Mouse (Mus musculus): ENCODE measurements around the gene Cipc. TPM values are rescaled to one million over a fixed set of nuclear protein-coding genes. Genes with fewer than 3 reads are reported as not detected.

Cipc gene
- total RNA-seq, 1 experiment from 2014 or later: 23.8 TPM

DNA sequence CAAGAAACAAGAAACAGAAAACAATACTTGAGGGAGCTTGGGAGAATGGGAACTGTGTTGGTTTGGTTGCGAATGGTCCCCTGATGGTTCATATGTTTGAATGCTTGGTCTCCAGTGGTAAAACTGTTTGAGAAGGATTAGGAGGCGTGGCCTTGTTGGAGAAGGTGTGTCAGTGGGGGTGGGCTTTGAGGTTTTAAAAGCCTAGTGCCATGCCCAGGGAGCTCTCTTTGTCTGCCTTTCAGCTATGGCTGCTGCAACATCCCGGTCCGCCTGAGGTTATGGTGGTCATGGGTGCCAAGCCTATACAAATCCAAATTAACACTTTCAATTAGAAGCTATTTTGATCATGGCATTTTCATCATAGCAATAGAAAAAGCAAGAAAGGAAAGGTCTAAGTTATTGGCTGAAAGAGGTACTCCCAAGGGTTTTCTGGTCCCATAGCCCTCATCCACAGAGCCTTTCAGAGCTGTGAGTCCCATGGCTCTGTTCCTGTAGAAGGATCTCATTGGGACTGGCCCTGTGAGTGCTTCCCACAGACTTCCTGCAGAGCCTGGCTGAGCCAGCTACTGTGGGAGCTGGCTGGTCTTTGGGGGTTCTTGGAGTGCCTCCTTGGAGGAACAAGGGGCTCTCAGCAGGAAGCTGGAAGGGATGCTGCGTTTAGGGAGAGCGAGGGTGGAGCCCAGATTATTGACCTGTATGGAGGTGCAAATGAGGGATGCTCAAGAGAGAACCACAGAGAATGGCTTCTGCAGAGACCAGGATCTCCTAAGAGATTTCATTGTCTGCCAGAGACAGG lies 15.7 kb upstream of the Cipc start:
- ATAC-seq (replicated peaks; ENCODE audit: low read depth, poor library complexity, severe bottlenecking): no peak

DNA sequence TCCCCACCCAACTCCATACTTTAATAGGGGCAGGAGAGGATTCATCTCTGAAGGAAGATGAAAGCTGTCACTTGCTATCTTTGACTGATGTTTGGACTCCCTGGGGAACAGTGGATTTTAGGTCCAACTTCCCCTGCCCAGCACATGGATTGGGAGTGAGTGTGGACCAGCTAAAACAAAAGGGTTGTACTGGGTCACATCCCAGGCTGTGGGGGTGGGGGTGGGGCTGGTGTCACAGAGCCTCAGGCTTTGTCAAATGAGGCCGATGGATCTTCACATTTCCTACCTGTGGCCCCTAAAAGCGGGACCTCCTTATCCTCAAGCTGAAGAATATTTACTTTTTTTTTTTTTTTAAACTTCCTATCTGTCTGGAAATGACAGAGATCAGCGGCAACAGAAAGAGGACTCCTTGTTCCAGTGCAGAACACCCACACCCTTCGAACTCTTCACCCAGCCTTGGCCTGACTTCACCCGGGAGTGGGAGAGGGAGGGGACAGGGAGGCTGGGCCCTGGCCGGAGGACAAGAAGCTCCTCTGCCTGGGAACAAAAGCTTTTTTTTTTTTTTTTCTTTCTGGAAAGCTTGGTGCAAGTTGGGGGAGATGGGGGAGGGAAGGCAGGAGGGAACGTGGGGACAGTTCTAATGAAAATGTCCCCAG lies 14.8 kb upstream of the Cipc start:
- no peak for ATAC-seq (replicated peaks; ENCODE audit: low read depth, poor library complexity, severe bottlenecking)

DNA sequence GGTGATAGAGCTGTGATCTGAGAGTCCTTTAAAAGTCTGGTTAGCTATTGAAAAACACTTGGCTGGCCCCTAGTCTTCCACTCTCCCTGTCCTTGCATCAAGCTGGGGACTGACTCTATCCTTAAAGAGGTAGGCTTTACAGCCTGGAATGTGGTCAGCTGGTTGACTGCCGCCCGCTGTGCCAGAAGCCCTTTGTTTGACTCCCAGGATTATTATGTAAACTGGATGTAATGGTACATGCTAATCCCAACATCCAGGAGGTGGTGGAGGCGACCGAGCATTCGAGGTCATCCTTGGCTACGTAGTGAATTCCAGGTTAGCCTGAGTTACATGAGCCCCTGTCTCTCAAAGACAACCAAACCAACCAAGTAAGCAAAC lies 14.3 kb upstream of the Cipc start:
- no peak for ATAC-seq (replicated peaks; ENCODE audit: low read depth, poor library complexity, severe bottlenecking)

DNA sequence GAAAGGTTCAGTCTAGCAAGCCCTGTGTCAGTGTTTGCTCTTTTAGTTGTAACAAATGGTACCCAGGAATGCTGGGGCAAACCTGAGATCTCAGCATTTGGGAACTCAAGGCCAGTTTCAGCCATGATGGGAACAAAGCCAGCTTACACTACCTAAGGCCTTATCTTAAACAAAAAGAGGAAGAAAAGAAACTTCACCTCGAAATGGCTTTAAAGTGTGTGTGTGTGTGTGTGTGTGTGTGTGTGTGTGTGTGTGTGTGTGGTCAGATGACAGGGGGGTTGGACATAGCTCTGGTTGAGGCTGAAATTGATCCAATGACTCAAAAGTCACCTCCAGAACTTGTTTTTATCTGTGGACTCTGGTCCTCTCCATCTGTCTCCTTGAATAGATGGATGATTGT lies 12.1 kb upstream of the Cipc start:
- ATAC-seq (replicated peaks; ENCODE audit: low read depth, poor library complexity, severe bottlenecking): peak; percentile 22; the same call in 1 of the 2 replicates

DNA sequence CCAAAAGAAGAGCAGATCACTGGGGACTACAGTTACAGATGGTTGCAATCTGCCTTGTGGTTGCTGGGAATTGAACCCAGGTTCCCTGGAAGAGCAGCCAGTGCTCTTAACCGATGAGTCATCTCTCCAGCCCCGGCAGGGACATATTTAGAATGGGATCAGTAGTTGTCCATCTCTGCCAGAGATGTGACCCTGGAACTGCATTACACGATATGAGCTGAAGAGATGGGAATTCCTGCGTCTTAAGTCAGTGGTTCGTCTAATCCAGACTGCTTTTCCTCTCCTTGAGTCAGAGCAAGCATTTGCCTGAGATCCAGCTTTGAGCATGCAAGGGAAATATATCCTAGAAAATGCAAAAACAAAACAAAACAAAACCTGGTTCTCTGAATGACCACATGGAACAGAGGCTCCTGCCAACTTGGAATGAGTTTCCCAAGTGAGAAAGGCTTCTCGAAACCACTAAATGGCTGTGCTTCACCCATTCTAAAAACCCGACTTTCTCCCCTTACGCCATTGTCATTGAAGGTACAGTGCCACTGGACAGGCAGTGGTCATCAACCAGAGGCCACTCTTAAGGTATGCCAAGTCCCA lies 11.1 kb upstream of the Cipc start:
- no peak for ATAC-seq (replicated peaks; ENCODE audit: low read depth, poor library complexity, severe bottlenecking)

DNA sequence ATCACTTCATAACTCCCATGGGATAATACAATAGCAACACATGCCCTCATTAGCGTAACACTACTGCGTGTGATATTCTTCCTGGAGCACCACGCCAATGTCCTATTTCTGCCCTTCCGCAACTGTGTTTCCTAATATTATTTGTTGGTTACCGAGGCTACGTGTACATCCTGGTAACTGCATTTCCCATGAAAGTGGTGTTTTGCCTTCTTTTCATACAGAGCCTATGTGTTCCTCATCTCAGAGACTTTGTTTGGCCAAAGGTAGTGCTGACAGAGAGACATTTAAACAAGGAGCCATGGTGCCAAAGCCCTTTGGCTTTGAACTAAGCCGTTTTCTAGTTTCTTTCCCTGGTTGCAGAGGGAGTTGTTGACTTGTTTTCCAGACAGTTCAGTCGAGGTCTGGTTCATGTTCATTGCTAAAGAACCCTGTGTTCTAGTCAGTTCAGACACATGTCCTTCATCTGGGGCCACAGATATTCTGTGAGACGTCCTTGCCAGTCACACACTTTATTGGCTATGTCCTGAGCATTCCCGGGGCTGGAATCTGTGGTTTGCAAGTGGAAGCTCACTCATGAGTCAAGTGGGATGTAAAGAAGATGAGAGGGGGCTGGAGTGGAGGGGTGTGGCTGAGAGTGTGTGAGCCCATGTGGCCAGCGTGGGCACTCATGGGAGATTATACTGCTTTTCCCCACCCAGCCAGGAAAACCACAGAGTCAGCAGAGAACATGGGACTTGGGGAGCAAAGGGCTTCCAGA lies 10.1 kb upstream of the Cipc start:
- no peak for ATAC-seq (replicated peaks; ENCODE audit: low read depth, poor library complexity, severe bottlenecking)

DNA sequence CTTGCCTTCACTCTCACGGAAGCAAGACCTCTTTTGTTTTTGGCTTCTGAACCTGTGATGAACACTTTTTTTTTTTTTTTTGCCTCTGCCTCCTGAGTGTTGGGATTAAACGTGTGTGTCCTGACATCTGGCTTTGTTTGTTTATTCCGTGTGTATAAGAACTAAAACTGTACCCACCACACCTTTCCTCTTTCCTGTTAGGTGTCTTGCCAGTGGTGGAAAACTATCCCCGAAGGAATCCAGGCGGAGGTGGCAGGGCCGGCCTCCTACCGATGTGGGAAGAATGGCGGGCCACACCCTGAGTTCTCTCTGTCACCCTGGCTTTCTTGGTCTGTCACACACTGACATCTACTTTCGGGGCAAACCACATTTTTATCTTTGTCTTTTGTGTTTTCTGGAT lies 8.3 kb upstream of the Cipc start:
- ATAC-seq (replicated peaks; ENCODE audit: low read depth, poor library complexity, severe bottlenecking): no peak

DNA sequence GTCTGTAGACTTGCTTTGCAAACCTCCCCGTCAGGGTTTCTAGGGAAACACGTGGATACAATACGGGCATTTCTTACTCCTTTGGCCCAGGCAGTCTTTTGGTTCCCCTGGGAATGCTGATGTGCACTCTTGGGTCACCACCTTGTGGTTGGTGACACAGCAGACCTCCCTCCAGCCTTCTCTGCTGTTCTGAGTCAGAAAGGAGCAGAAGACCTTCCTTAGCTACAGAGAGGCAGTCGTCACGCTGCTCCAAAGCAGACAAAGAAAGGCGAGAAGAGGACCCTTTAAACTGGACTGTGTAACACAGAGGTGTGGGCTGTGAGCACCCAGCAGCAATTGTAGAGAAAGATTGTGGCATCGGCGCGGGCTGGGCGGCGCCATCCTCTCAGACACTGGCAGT lies 5.7 kb upstream of the Cipc start:
- no peak for ATAC-seq (replicated peaks; ENCODE audit: low read depth, poor library complexity, severe bottlenecking)

DNA sequence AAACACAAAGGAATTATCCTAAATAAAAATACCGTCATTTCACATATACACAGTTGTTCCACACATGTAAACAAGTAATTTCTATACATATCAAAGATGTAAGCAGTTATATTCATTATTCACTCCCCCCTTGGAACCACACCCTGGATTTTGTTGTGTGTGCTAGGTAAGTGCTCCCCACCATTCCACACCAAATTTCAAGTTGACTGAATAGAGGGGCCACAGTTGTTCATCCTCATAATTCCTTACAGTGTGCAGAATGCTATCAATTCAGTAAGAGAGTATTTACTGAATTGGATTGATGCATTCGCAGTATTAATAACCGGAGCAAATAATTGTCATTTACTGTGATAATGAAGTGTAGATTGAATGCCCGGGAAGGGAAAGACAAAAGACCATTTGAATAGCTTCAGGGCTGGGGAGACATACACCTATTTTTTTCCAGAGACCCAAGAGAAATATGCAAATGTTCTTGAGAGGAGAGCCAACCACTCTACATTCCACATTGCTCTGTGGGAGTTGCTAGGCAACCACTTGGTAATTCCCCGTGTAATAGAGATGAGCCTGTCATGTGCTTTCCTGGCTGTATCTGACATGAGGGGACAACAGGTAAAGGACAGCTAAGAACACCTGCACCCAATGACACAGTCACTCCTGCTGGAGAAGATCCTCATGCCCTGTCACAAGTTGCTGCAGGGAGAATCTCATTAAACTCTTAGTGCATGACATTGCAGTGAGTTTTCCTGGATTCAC lies 4.9 kb upstream of the Cipc start:
- ATAC-seq (replicated peaks; ENCODE audit: low read depth, poor library complexity, severe bottlenecking): no peak

DNA sequence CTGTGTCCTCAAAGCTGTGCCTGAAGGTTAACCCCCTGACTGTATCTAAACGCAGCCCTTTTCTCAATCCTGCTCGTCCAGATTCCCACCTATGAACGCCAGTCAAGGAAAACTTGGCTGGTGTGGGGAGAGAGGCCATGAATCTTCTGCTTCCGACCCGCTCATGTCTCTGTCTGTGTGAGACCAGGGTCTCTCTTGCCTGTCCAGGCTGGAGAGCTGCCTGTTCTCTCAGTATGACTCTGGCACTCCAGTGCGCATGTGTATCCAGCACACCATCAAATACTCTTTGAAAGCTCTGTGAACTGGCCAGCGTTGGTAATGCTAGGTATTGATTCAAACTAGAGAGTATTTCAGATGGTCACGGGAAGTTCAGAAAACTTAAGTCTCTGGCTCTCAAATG lies 3.4 kb upstream of the Cipc start:
- ATAC-seq (replicated peaks; ENCODE audit: low read depth, poor library complexity, severe bottlenecking): no peak

DNA sequence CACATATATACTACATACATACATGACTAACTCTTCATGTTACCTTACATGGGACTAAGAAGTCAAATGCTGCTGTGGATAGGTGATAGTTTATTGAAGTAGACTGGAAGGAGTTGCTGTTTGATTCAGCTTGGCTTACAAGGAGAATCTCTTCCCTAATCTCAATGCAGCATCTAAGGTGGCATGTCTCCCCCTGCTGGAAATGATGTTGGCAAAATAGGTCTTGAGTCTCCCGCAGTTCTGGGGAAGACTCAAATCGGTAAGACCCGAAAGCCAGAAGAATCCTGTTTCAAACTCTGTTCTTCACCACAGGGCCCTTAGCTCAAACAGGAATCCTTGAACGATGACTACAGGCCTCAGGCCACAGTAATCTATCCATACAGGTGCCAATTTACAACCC lies 1.7 kb upstream of the Cipc start:
- ATAC-seq (replicated peaks; ENCODE audit: low read depth, poor library complexity, severe bottlenecking): no peak

DNA sequence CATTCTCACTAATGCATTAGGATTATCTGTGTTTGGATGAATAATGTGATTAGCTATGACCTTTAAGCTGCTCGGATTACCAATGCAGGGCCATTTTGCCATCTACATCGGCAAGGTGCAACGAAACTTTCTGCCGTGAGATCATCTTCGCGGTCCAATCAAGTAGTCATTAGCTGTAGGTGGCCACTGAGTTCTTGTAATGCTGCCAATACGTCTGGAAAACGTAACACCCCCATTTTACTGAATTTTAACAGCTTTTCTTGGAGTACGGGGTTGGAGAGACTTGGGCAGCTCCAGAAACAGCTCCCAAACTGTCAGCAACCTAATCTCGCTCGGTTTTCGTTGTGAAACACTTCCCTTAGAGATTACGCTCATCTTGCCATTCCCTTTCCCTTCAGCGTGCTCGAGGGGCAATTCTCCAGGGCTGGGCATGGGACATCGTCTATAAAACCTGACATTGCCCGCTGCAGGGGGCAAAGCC lies 502 bp upstream of the Cipc start:
- ATAC-seq (replicated peaks; ENCODE audit: low read depth, poor library complexity, severe bottlenecking): no peak

DNA sequence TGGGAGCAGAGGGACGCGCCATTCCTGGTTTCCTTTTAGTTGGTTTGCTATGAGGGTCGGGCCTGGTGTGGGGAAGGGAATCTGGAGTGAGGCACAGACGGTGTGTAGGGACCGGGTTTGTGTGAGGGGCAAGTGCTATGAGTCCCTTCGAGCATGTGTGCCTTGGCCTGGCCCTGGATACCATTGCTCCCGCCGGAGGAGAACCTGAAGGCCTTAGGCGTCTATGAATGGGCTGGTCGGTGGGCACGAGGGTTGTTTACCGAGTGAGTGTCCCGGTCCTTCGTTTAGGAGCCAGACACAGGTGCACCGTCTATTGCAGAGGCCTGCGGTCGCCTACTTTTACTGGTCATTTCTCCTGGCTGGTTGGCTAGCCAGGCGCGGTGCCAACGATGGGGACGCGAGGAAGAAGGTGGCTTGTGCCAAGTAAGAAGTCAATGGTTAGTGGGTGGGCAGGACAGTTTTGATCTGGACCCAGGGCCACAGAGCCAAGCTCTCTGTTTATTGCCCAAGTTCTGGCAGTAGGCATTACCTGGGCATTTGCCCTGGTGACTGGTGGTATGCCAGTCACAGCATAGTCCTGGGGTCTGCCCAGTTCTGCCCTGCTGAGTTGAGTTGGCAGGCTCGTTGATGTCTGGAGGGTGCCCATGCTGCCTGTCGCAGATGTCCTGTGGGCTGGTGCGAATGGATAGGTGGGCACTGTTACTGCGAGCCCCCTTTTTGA lies 998 bp downstream of the Cipc start:
- no peak for ATAC-seq (replicated peaks; ENCODE audit: low read depth, poor library complexity, severe bottlenecking)

DNA sequence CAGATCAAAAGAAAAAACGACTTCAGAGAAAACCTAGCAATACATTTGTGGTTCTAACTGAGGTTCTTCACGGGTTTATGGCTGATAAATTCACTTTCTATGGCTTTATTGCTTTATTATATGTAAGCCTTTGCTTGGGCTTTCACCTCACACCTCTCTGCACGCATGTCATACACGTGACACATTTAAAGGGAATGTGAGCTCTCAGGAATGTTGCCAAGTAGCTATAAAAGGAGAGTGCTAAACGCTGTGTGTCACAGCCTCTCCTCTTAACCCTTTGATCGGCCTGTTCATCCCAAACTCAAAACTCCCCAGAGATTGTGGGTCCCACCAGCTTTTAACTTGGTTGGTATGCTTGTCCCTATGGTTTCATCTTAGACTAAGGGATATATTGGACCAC lies 1.8 kb downstream of the Cipc start:
- ATAC-seq (replicated peaks; ENCODE audit: low read depth, poor library complexity, severe bottlenecking): no peak

DNA sequence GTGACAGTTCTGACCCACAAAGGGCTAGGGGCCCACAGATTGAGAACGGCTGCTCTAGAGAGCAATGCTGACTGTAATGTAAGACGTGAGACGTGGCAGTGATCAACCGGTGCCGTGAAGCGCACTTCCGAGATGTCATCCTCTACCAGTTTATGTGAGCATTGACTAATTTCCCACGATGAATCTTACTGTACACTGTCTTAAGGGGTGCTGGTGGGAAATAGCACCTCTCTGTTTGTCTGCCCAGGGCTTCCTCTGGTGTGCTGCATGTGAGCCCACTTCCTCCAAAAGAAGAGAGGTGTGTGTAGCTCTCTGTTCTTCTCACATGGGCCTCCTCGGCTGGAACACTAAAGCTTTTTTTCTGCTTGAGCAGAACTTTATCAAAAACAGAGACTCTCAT lies 2.7 kb downstream of the Cipc start:
- no peak for ATAC-seq (replicated peaks; ENCODE audit: low read depth, poor library complexity, severe bottlenecking)

DNA sequence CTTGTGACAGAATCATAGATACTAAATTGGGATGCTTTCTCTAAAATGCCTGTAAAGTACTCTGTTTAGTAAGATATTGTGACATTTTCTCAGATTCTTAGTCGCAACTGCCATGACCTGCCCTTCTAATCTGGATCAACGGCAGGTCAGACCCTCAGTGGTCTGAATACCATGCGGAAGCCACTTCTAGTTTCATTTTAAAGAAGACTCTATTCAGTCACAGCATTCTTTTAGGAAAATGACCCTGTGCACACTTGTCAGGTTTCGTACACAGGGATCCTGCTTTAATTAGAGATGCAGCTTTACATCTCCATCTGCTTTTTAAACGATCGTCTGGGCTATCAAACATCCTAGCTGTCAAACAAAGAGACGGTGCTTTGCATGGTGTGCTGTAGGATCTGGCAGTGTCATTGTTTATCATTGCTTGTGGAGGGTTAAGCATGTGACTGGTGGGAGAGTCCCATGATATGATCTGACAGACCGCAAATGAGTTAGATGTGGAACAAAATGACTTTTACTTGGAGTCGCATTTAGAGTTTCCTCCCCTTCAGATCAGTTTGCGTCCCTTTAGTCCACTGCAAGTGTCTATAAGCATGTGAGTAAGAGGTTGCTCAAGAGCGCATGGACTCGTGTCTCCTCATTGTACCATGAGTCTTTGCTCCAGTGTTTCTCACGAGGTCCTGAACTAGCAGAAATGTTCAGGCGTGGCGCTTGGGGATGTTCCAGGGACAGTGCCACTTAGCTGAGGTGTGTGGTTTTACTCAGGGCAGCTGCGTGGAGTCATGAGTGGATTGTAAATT lies 3.5 kb downstream of the Cipc start:
- peak; percentile 28 for ATAC-seq (replicated peaks; ENCODE audit: low read depth, poor library complexity, severe bottlenecking)

DNA sequence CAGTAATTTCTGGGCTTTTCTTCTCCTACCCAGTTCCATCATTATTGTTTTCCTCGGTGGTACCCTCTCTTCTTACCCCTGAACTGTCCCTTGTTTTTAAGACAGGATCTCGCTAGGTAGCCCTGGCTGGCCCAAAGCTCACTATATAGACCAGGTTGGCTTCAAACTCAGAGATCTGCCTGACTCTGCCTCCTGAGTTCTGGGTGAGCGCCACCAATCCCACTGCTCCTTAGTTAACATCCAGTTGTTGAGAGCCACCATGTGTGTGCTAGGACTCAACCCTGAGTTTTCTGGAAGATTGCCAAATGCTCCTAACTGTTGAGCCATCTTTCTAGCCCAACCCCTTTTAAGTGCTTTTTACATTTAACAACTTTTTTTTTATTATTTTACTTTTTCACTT lies 4.1 kb downstream of the Cipc start:
- ATAC-seq (replicated peaks; ENCODE audit: low read depth, poor library complexity, severe bottlenecking): no peak

DNA sequence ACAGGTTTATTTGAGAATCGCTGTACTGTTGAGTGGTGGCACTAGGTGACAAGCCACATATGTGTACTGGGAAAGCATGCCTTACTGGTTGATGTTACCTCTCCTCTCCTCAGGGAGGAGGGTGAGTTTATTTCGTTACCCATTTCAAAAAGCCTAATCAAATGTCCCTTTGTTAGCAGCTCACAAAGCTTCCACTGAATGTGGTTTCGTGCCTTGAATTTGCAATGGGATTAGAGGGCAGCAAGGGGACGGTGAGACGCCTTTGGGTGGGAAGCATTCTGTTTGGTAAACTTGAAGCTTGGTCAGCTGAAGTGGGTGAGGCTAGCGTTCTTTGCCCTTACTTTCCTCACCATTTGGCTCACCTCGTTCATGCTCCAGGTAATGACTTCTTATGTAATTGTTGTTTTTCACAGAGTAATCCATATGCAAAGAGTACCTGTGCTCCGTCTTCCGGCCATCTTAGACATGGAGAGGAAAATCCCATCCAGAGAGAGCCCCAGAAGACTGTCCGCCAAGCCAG lies 5.5 kb downstream of the Cipc start:
- no peak for ATAC-seq (replicated peaks; ENCODE audit: low read depth, poor library complexity, severe bottlenecking)

Data from common myeloid progenitor, adult 5-6 weeks (primary cell).